Mouse (Mus musculus) embryonic fibroblast, embryonic 13.5 days (primary cell): ENCODE data around the gene Frem3.

Experiments
- CTCF ChIP-seq: IDR thresholded peaks from 2 replicates; pipeline ENCODE4 v1.5.1; 2011; ENCODE audit warnings: mild to moderate bottlenecking, control low read depth, low read length, moderate library complexity, borderline replicate concordance; ENCODE audit not compliant: insufficient read depth
- POLR2A ChIP-seq: IDR thresholded peaks from 2 replicates; pipeline ENCODE4 v1.6.1; 2011; ENCODE audit warnings: low read depth, mild to moderate bottlenecking, control low read depth, low read length, moderate library complexity

DNA sequence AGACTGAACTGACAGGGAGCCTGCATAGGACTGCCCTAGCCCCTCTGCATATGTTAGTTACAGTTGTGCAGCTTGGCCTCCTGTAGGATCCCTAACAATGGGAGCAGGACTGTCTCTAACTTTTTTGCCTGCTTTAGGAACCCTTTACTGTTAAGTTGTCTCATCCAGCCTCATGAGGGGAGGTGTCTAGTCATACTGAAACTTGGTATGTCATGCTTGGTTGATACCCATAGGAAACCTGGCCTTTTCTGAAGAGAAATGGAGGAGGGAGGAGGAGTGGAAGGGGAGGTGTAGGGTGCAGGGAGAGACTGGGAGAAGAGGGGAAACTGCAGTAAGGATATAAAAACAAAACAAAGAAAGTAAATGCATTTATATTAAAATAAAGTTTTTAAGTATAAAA, 121.4 kb downstream of the Frem3 start:
- no peak for TF ChIP-seq CTCF
- TF ChIP-seq POLR2A, result no peak
